ENCODE assay signal across 13 mouse cellular contexts in the genomic region with DNA sequence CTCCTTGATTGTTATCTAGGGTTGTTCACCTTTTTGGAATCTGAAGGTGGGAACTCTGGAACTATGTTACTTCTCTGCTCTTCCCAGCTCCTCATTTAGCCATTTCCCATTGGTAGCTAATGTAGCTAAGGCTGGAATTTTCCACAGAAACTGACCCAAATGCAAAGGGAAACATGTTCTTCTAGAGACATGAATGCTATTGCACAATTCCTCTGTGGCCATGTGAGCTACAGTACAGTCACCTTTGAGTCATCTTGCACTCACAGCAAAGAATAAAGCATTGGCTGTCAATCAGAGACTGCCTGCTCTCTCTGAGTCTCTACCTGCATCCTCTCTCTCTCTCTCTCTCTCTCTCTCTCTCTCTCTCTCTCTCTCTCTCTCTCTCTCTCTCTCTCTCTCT.
"Had no signal": no experiment of that assay in that cellular context is flagged by ENCODE, and none has a peak within 500 bp of the region (broad histone marks: within the 10 kb centered on the region; RNA-seq: fewer than 3 reads in every experiment).

No protein-coding gene starts in this region.

- H3K27me3 ChIP-seq: liver, embryonic 13.5 days; neural tube, embryonic 12.5 days; neural tube, embryonic 15.5 days had no signal

- H3K36me3 ChIP-seq: liver, embryonic 13.5 days; neural tube, embryonic 12.5 days; neural tube, embryonic 15.5 days had no signal

- H3K4me3 ChIP-seq: layer of hippocampus, adult 2 months; left cerebral cortex, adult 2 months; liver, embryonic 13.5 days; neural tube, embryonic 12.5 days; neural tube, embryonic 15.5 days had no signal

- DNase-seq: kidney, adult 9 months; kidney, postnatal 14 days; layer of hippocampus, postnatal 36 days; liver, embryonic 13.5 days; lung, adult 2 months; lung, postnatal 14 days; lung, postnatal 4 days; midbrain, embryonic 14.5 days; thymus, postnatal 25 days had no signal
